Mouse (Mus musculus): ENCODE results near the gene Tmsb15b2. TPM values are rescaled to one million over a fixed set of nuclear protein-coding genes. Genes with fewer than 3 reads are reported as not detected.

The Tmsb15b2 gene
- 18.0 TPM for polyA plus RNA-seq (2014; fragmentation: Illumina TruSeq; extraction: RNeasy Lipid Tissue Mini Kit (QIAGEN cat#74804); ENCODE audit: low read depth, low replicate concordance)

GRCm38 (mm10) chrX:136975397-136975796 is at the start of gene Tmsb15b2:
Tmsb15b2 (minus strand) TSS chrX:136975497.

GRCm38 (mm10) chrX:136992978-136993547 is 17.8 kb upstream of the Tmsb15b2 start, which contains the start of gene Zcchc18:
Zcchc18 (plus strand) TSS chrX:136993155.

GRCm38 (mm10) chrX:136976424-136977084 is 1.3 kb upstream of the Tmsb15b2 start, which contains the start of the genes Tmsb15l and Tmsb15b1:
Tmsb15l (minus strand) TSS chrX:136976869.
Tmsb15b1 (minus strand) TSS chrX:136976874.

GRCm38 (mm10) chrX:136927031-136927430 is 48.3 kb downstream of the Tmsb15b2 start, which contains the start of gene H2bfm:
H2bfm (plus strand) TSS chrX:136927325.

Other genes starting within 250 kb of the Tmsb15b2 start
- gene Morf4l2, start 231.8 kb downstream of the Tmsb15b2 start, polyA plus RNA-seq (2014; fragmentation: Illumina TruSeq; extraction: RNeasy Lipid Tissue Mini Kit (QIAGEN cat#74804); ENCODE audit: low read depth, low replicate concordance) = 218 TPM
- gene Glra4, start 195.4 kb downstream of the Tmsb15b2 start, polyA plus RNA-seq (2014; fragmentation: Illumina TruSeq; extraction: RNeasy Lipid Tissue Mini Kit (QIAGEN cat#74804); ENCODE audit: low read depth, low replicate concordance) = not detected
- gene Plp1, start 152.8 kb downstream of the Tmsb15b2 start, polyA plus RNA-seq (2014; fragmentation: Illumina TruSeq; extraction: RNeasy Lipid Tissue Mini Kit (QIAGEN cat#74804); ENCODE audit: low read depth, low replicate concordance) = 1.2 TPM
- not detected for gene Rab9b, start 106.7 kb downstream of the Tmsb15b2 start, polyA plus RNA-seq (2014; fragmentation: Illumina TruSeq; extraction: RNeasy Lipid Tissue Mini Kit (QIAGEN cat#74804); ENCODE audit: low read depth, low replicate concordance)
- not detected for gene H2bfm, start 48.2 kb downstream of the Tmsb15b2 start, polyA plus RNA-seq (2014; fragmentation: Illumina TruSeq; extraction: RNeasy Lipid Tissue Mini Kit (QIAGEN cat#74804); ENCODE audit: low read depth, low replicate concordance)
- gene Tmsb15l, start 1.4 kb upstream of the Tmsb15b2 start, polyA plus RNA-seq (2014; fragmentation: Illumina TruSeq; extraction: RNeasy Lipid Tissue Mini Kit (QIAGEN cat#74804); ENCODE audit: low read depth, low replicate concordance) = 3.7 TPM
- 3.3 TPM for gene Tmsb15b1, start 1.4 kb upstream of the Tmsb15b2 start, polyA plus RNA-seq (2014; fragmentation: Illumina TruSeq; extraction: RNeasy Lipid Tissue Mini Kit (QIAGEN cat#74804); ENCODE audit: low read depth, low replicate concordance)
- not detected for gene Zcchc18, start 17.7 kb upstream of the Tmsb15b2 start, polyA plus RNA-seq (2014; fragmentation: Illumina TruSeq; extraction: RNeasy Lipid Tissue Mini Kit (QIAGEN cat#74804); ENCODE audit: low read depth, low replicate concordance)
- 2.5 TPM for gene Slc25a53, start 62.8 kb upstream of the Tmsb15b2 start, polyA plus RNA-seq (2014; fragmentation: Illumina TruSeq; extraction: RNeasy Lipid Tissue Mini Kit (QIAGEN cat#74804); ENCODE audit: low read depth, low replicate concordance)
- gene Fam199x, start 74.1 kb upstream of the Tmsb15b2 start, polyA plus RNA-seq (2014; fragmentation: Illumina TruSeq; extraction: RNeasy Lipid Tissue Mini Kit (QIAGEN cat#74804); ENCODE audit: low read depth, low replicate concordance) = 7.7 TPM
- gene Esx1, start 146.6 kb upstream of the Tmsb15b2 start, polyA plus RNA-seq (2014; fragmentation: Illumina TruSeq; extraction: RNeasy Lipid Tissue Mini Kit (QIAGEN cat#74804); ENCODE audit: low read depth, low replicate concordance) = not detected